ENCODE assay signal across 9 mouse cellular contexts in the genomic region with DNA sequence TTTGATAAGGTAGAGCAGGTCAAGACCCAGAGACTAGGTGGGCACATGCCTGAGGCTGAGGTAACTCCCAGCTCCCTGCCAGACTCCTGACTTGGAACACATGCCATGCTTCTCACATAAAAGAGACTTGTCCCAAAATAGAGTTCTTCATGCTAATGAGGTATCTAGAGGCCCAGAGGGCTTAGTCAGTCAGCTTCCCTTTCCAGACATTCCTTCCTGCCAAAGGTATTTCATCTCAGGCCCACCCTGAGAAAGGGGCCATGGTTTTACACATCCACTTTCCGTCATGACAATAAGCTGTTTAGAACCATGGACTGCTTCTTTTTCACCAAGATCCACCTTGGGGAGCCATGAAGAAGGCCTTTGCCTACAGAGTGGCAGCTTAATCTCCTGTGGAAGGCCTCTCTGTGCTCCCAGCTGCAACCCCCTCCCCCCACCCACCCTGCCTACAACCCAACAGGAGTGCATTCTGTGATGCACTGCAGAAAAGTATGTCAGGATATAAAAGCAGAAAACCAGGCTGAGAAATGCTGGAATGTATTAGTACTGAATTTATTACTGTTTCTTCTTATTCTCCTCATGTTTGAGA.
DNase-seq lines count a peak whose midpoint lies in the region; ATAC-seq and TF ChIP-seq lines count a peak whose summit lies in the region.
"Had no signal": no experiment of that assay in that cellular context is flagged by ENCODE, and none has a peak within 500 bp of the region (broad histone marks: within the 10 kb centered on the region; RNA-seq: fewer than 3 reads in every experiment).

No protein-coding gene starts in this region.

- no peak for TF ChIP-seq CTCF in layer of hippocampus, adult 2 months (conservative IDR thresholded peaks at IDR 0.05)
- TF ChIP-seq CTCF in stomach, postnatal 0 days (IDR thresholded peaks at IDR 0.05; ENCODE audit: low read depth), result no peak

- peak; percentile 55; the same call in 1 of the 2 replicates for ATAC-seq in embryonic facial prominence, embryonic 14.5 days (ENCODE audit: low read depth)
- ATAC-seq in hindbrain, embryonic 16.5 days, result no peak
- ATAC-seq in neural tube, embryonic 15.5 days (ENCODE audit: low FRiP score), result no peak
- ATAC-seq in stomach, postnatal 0 days (ENCODE audit: low FRiP score, low TSS enrichment), result no peak

- H3K27ac ChIP-seq in layer of hippocampus, adult 2 months, result peak overlapping the region; percentile 69
- H3K27ac ChIP-seq in embryonic facial prominence, embryonic 14.5 days (replicated peaks; ENCODE audit: low read depth, low read length), result peak overlapping the region; percentile 65
- 0 out of 2 replicates have a peak overlapping the region, but pooled peaks have one; percentile 14 for H3K27ac ChIP-seq in hindbrain, embryonic 16.5 days (ENCODE audit: low read depth, low read length)
- H3K27ac ChIP-seq in neural tube, embryonic 15.5 days (replicated peaks), result peak overlapping the region; percentile 56
- no peak overlapping the region for H3K27ac ChIP-seq in stomach, postnatal 0 days (replicated peaks)

- H3K4me1 ChIP-seq in embryonic facial prominence, embryonic 14.5 days (ENCODE audit: control insufficient read depth, insufficient read depth, low read length), result peaks cover 5% of the 10 kb centered on the region
- peaks cover 5% of the 10 kb centered on the region for H3K4me1 ChIP-seq in hindbrain, embryonic 16.5 days (ENCODE audit: control insufficient read depth, insufficient read depth, low read depth, low read length)
- peaks cover 11% of the 10 kb centered on the region for H3K4me1 ChIP-seq in neural tube, embryonic 15.5 days
- no peaks in the 10 kb centered on the region for H3K4me1 ChIP-seq in stomach, postnatal 0 days (replicated peaks; ENCODE audit: control insufficient read depth, insufficient read depth)

- no peak overlapping the region for H3K4me3 ChIP-seq in layer of hippocampus, adult 2 months
- no peak overlapping the region for H3K4me3 ChIP-seq in embryonic facial prominence, embryonic 14.5 days (ENCODE audit: low read depth, low read length)
- H3K4me3 ChIP-seq in hindbrain, embryonic 16.5 days (ENCODE audit: low read length), result no peak overlapping the region
- H3K4me3 ChIP-seq in neural tube, embryonic 15.5 days (replicated peaks), result no peak overlapping the region
- H3K4me3 ChIP-seq in stomach, postnatal 0 days (ENCODE audit: low read depth, low read length), result no peak overlapping the region

- no peak for DNase-seq in layer of hippocampus, adult 2 months (ENCODE audit: low spot score in 2 of 2)
- no peak for DNase-seq in layer of hippocampus, postnatal 14 days (ENCODE audit: low spot score in 2 of 2)
- DNase-seq in embryonic facial prominence, embryonic 14.5 days (ENCODE audit: low spot score), result peak; percentile 23
- DNase-seq in thymus, postnatal 0 days (ENCODE audit: low spot score), result no peak
- no peak for DNase-seq in stomach, postnatal 0 days (ENCODE audit: low spot score)
- DNase-seq: kidney, postnatal 14 days; thymus, postnatal 14 days had no signal

- H3K9me3 ChIP-seq in embryonic facial prominence, embryonic 14.5 days (ENCODE audit: control insufficient read depth, low read length), result no peaks in the 10 kb centered on the region
- no peaks in the 10 kb centered on the region for H3K9me3 ChIP-seq in hindbrain, embryonic 16.5 days (ENCODE audit: control insufficient read depth, low read length)
- no peaks in the 10 kb centered on the region for H3K9me3 ChIP-seq in neural tube, embryonic 15.5 days (replicated peaks)
- H3K9me3 ChIP-seq in stomach, postnatal 0 days (ENCODE audit: control insufficient read depth, low read length), result no peaks in the 10 kb centered on the region

- no peak overlapping the region for H3K4me2 ChIP-seq in embryonic facial prominence, embryonic 14.5 days (ENCODE audit: low read depth, low read length)
- H3K4me2 ChIP-seq in hindbrain, embryonic 16.5 days (ENCODE audit: low read length), result no peak overlapping the region
- H3K4me2 ChIP-seq in neural tube, embryonic 15.5 days, result no peak overlapping the region
- no peak overlapping the region for H3K4me2 ChIP-seq in stomach, postnatal 0 days (replicated peaks; ENCODE audit: low read depth)

- no peaks in the 10 kb centered on the region for H3K36me3 ChIP-seq in embryonic facial prominence, embryonic 14.5 days (ENCODE audit: control insufficient read depth, insufficient read depth, low read length)
- H3K36me3 ChIP-seq in hindbrain, embryonic 16.5 days (ENCODE audit: control insufficient read depth, insufficient read depth, low read length), result no peaks in the 10 kb centered on the region
- no peaks in the 10 kb centered on the region for H3K36me3 ChIP-seq in neural tube, embryonic 15.5 days
- no peaks in the 10 kb centered on the region for H3K36me3 ChIP-seq in stomach, postnatal 0 days (ENCODE audit: control insufficient read depth, insufficient read depth, low read length)

- H3K27me3 ChIP-seq in embryonic facial prominence, embryonic 14.5 days (replicated peaks; ENCODE audit: control insufficient read depth, insufficient read depth, low read length), result no peaks in the 10 kb centered on the region
- no peaks in the 10 kb centered on the region for H3K27me3 ChIP-seq in hindbrain, embryonic 16.5 days (replicated peaks; ENCODE audit: control insufficient read depth, insufficient read depth, low read length)
- no peaks in the 10 kb centered on the region for H3K27me3 ChIP-seq in neural tube, embryonic 15.5 days (replicated peaks)
- no peaks in the 10 kb centered on the region for H3K27me3 ChIP-seq in stomach, postnatal 0 days (ENCODE audit: control insufficient read depth, insufficient read depth, low read length)

- TF ChIP-seq EP300 in stomach, postnatal 0 days (optimal IDR thresholded peaks at IDR 0.05), result no peak

- 23% methylated on average over 1 of the region's 1 CpGs for WGBS in embryonic facial prominence, embryonic 14.5 days
- WGBS in hindbrain, embryonic 16.5 days, result 22% methylated on average over 1 of the region's 1 CpGs
- 51% methylated on average over 1 of the region's 1 CpGs for WGBS in neural tube, embryonic 15.5 days
- 68% methylated on average over 1 of the region's 1 CpGs for WGBS in stomach, postnatal 0 days

- no peak overlapping the region for H3K9ac ChIP-seq in embryonic facial prominence, embryonic 14.5 days (ENCODE audit: low read depth, low read length)
- no peak overlapping the region for H3K9ac ChIP-seq in hindbrain, embryonic 16.5 days (ENCODE audit: low read depth, low read length)
- H3K9ac ChIP-seq in neural tube, embryonic 15.5 days (replicated peaks), result no peak overlapping the region
- H3K9ac ChIP-seq in stomach, postnatal 0 days (ENCODE audit: low read length), result no peak overlapping the region
